Mouse (Mus musculus) spleen, adult 2 months (tissue): ENCODE results near the gene Sag.

Experiments
- CTCF ChIP-seq: fragments of 200-500 bp; IDR thresholded peaks from 2 replicates; pipeline ENCODE4 v1.5.1; 2011; ENCODE audit warnings: mild to moderate bottlenecking, inconsistent platforms; ENCODE audit not compliant: insufficient read depth, insufficient read length, insufficient replicate concordance; ENCODE audit errors: extremely low read depth
- POLR2A ChIP-seq: fragments of 200-500 bp; IDR thresholded peaks from 2 replicates; pipeline ENCODE4 v1.6.1; 2011; ENCODE audit warnings: low read depth, low read length, inconsistent platforms

DNA sequence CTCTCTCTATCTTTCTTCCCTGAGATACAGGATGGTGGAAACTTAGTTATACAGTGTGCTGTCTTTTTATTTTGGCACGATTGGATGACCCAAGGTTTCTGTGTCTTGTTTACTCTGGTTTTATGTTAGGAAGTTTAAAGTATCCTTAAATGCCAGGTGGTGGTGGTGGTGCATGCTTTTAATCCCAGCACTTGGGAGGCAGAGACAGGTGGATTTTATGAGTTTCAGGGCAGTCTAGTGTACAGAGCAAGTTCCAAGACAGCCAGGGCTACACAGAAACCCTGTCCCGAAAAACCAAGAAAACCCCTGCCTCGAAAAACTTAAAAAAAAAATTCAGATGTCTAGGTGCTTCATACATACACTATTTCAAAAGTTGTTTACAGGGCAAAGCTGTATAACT lies 75.6 kb downstream of the Sag start:
- TF ChIP-seq CTCF: no peak
- no peak for TF ChIP-seq POLR2A
